Mouse (Mus musculus) cerebellum, adult (tissue): ENCODE measurements around the gene Med27.

ENCODE experiments used
- ATAC-seq: cut with Nextera tagmentation; 2 replicates; pipeline ENCODE4 v1.9.2; 2017; ENCODE audit warnings: mild to moderate bottlenecking, moderate library complexity, mixed read lengths; ENCODE audit not compliant: insufficient number of reproducible peaks, low FRiP score, low TSS enrichment

The Med27 gene

GRCm38 (mm10) chr2:29463039-29463585, 116.5 kb downstream of the Med27 start:
- ATAC-seq = no peak

- ATAC-seq = no peak
Measured at GRCm38 (mm10) chr2:29464851-29465648, 118.4 kb downstream of the Med27 start.

- no peak for ATAC-seq
Measured at GRCm38 (mm10) chr2:29465649-29466137, 119.1 kb downstream of the Med27 start.

- no peak for ATAC-seq
Measured at GRCm38 (mm10) chr2:29466396-29466795, 119.8 kb downstream of the Med27 start.

GRCm38 (mm10) chr2:29468517-29468936, 121.9 kb downstream of the Med27 start:
- no peak; the same call in 1 of the 2 replicates for ATAC-seq

GRCm38 (mm10) chr2:29472952-29473437, 126.4 kb downstream of the Med27 start:
- ATAC-seq = no peak

GRCm38 (mm10) chr2:29473907-29474306, 127.3 kb downstream of the Med27 start:
- no peak for ATAC-seq

- no peak for ATAC-seq
Measured at GRCm38 (mm10) chr2:29476702-29477101, 130.1 kb downstream of the Med27 start.

- ATAC-seq = no peak
Measured at GRCm38 (mm10) chr2:29481856-29482255, 135.2 kb downstream of the Med27 start.

- no peak for ATAC-seq
Measured at GRCm38 (mm10) chr2:29482979-29483718, 136.5 kb downstream of the Med27 start.

GRCm38 (mm10) chr2:29485519-29485918, 138.9 kb downstream of the Med27 start:
- ATAC-seq = no peak

- no peak for ATAC-seq
Measured at GRCm38 (mm10) chr2:29486491-29486890, 139.9 kb downstream of the Med27 start.

GRCm38 (mm10) chr2:29487652-29488051, 141.0 kb downstream of the Med27 start:
- no peak for ATAC-seq

- no peak for ATAC-seq
Measured at GRCm38 (mm10) chr2:29488379-29489236, 142.0 kb downstream of the Med27 start.

- no peak for ATAC-seq
Measured at GRCm38 (mm10) chr2:29491656-29492055, 145.0 kb downstream of the Med27 start.

GRCm38 (mm10) chr2:29493396-29494031, 146.9 kb downstream of the Med27 start:
- no peak for ATAC-seq

GRCm38 (mm10) chr2:29495271-29495670, 148.7 kb downstream of the Med27 start:
- ATAC-seq = 0 out of 2 replicates have a peak, but pooled peaks have one; percentile 61

- no peak for ATAC-seq
Measured at GRCm38 (mm10) chr2:29500601-29501350, 154.2 kb downstream of the Med27 start.

- ATAC-seq = no peak
Measured at GRCm38 (mm10) chr2:29501381-29501780, 154.8 kb downstream of the Med27 start.
